Mouse (Mus musculus): ENCODE data around the gene Serpine1. TPM values are rescaled to one million over a fixed set of nuclear protein-coding genes. Genes with fewer than 3 reads are reported as not detected.

Gene Serpine1
- total and polyA plus RNA-seq, 2 experiments = 0.32 to 0.83 TPM

DNA sequence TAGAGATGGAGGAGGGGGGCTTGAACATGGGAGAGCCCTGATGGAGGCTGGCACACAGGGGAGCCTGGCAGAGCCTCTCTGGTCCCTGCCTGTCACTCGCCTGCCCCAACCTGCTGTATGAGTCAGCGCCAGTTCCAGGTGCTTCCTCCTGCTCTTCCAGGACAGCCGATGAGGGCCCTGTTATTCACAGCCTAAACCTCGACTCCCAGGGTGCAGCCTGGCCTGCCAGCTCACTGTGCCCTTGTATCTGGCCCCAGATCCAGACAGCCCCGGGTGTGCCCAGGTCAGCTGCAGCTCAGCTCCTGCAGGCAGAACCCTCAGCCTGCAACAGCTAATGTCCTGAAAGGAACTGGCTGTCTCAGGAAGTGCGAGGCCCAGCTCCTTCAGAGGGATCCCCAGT is 19.5 kb upstream of the Serpine1 start:
- Histone ChIP-seq H3K4me1 (ENCODE audit: control insufficient read depth, insufficient read depth, low read length) (peaks cover 3% of the 10 kb centered on the region; the same call in 1 of the 2 replicates), H3K36me3 (ENCODE audit: control insufficient read depth, insufficient read depth, low read length) (no peaks in the 10 kb centered on the region), H3K27ac (replicated peaks; ENCODE audit: insufficient read depth, low read depth, low read length) (no peak overlapping the region), H3K9ac (ENCODE audit: low read depth, low read length) (no peak overlapping the region), H3K79me2 (ENCODE audit: control insufficient read depth, insufficient read depth, low read length) (no peaks in the 10 kb centered on the region), H3K27me3 (ENCODE audit: control insufficient read depth, insufficient read depth, low read length) (no peaks in the 10 kb centered on the region), H3K4me3 (ENCODE audit: insufficient read depth, low read depth, low read length) (no peak overlapping the region)
- no peak for DNase-seq (ENCODE audit: extremely low read depth, low read depth, low spot score)
- TF ChIP-seq CTCF (IDR thresholded peaks at IDR 0.05; ENCODE audit: low read depth, low read length) (no peak), POLR2A (IDR thresholded peaks at IDR 0.05; ENCODE audit: extremely low read depth, insufficient read depth, low read length) (no peak)
- 80% methylated on average over 6 of the region's 6 CpGs for WGBS

DNA sequence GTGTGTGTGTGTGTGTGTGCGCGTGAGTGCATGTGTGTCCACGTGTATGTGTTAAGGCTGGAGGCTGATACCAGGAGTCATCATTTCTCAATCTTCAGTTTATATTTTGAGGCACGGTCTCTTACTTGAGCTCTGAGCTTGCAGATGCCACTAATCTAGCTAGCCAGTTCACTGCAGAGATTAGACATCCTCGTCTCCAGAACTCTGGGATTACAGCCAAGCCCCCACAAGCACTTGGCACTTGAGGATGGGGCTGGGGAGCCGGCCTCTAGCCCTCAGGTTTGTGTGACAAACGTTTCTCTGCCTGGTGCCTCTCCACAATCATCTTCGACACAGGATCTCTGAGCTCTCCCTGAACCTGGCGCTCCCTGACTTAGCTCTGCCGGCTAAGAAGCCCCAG is 18.8 kb upstream of the Serpine1 start:
- Histone ChIP-seq H3K4me3 (ENCODE audit: insufficient read depth, low read depth, low read length) (no peak overlapping the region), H3K4me1 (ENCODE audit: control insufficient read depth, insufficient read depth, low read length) (peaks cover 3% of the 10 kb centered on the region; the same call in 1 of the 2 replicates), H3K36me3 (ENCODE audit: control insufficient read depth, insufficient read depth, low read length) (no peaks in the 10 kb centered on the region), H3K27me3 (ENCODE audit: control insufficient read depth, insufficient read depth, low read length) (no peaks in the 10 kb centered on the region), H3K79me2 (ENCODE audit: control insufficient read depth, insufficient read depth, low read length) (no peaks in the 10 kb centered on the region), H3K9ac (ENCODE audit: low read depth, low read length) (no peak overlapping the region), H3K27ac (replicated peaks; ENCODE audit: insufficient read depth, low read depth, low read length) (no peak overlapping the region)
- WGBS = 82% methylated on average over 10 of the region's 10 CpGs
- no peak for TF ChIP-seq POLR2A (IDR thresholded peaks at IDR 0.05; ENCODE audit: extremely low read depth, insufficient read depth, low read length)
- TF ChIP-seq CTCF (IDR thresholded peaks at IDR 0.05; ENCODE audit: low read depth, low read length) = no peak
- no peak for DNase-seq (ENCODE audit: extremely low read depth, low read depth, low spot score)

DNA sequence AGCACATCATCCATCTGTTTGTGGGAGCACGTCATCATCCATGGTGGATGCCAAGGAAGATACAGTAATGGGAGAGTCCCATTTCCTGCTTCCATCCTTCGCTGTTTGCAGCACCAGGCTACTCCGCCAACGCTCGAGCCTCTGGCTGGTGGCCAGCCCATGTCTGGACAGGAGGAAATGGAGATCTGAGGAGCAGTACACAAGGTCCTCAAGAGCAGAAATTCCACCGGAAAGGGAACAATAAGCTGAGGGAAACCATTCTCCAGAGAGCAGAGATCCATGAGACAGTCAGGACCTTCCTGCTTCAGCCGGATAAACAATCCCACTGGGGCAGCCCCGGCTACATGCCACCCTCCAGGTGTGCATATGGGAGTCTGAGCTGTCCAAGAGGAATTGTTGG is 15.3 kb upstream of the Serpine1 start:
- no peak for TF ChIP-seq POLR2A (IDR thresholded peaks at IDR 0.05; ENCODE audit: extremely low read depth, insufficient read depth, low read length)
- no peak for TF ChIP-seq CTCF (IDR thresholded peaks at IDR 0.05; ENCODE audit: low read depth, low read length)
- Histone ChIP-seq H3K27me3 (ENCODE audit: control insufficient read depth, insufficient read depth, low read length) (no peaks in the 10 kb centered on the region), H3K27ac (replicated peaks; ENCODE audit: insufficient read depth, low read depth, low read length) (peak overlapping the region; percentile 7; the same call in 1 of the 2 replicates), H3K36me3 (ENCODE audit: control insufficient read depth, insufficient read depth, low read length) (no peaks in the 10 kb centered on the region), H3K9ac (ENCODE audit: low read depth, low read length) (no peak overlapping the region), H3K4me3 (ENCODE audit: insufficient read depth, low read depth, low read length) (no peak overlapping the region), H3K4me1 (ENCODE audit: control insufficient read depth, insufficient read depth, low read length) (no peaks in the 10 kb centered on the region; the same call in 1 of the 2 replicates), H3K79me2 (ENCODE audit: control insufficient read depth, insufficient read depth, low read length) (no peaks in the 10 kb centered on the region)
- WGBS = 77% methylated on average over 8 of the region's 8 CpGs
- DNase-seq (ENCODE audit: extremely low read depth, low read depth, low spot score) = no peak

DNA sequence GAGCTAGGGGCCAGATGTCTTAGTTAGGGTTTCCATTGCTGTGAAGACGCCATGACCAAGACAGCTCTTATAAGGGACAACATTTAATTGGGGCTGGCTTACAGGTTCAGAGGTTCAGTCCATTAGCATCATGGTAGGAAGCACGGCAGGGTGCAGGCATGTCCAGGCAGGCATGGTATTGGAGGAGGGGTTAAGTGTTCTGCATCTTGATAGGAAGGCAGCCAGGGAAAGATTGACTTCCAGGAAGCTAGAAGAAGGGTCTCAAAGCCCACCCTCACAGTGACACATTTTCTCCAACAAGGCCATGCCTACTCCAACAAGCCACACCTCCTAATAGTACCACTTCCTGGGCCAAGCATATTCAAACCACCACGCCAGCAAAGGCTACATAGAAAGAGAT is 13.7 kb upstream of the Serpine1 start:
- no peaks in the 10 kb centered on the region for H3K36me3 ChIP-seq (ENCODE audit: control insufficient read depth, insufficient read depth, low read length)
- H3K4me1 ChIP-seq (ENCODE audit: control insufficient read depth, insufficient read depth, low read length) = no peaks in the 10 kb centered on the region; the same call in 1 of the 2 replicates
- H3K79me2 ChIP-seq (ENCODE audit: control insufficient read depth, insufficient read depth, low read length) = no peaks in the 10 kb centered on the region
- H3K27me3 ChIP-seq (ENCODE audit: control insufficient read depth, insufficient read depth, low read length) = no peaks in the 10 kb centered on the region
- no peak overlapping the region for H3K27ac ChIP-seq (replicated peaks; ENCODE audit: insufficient read depth, low read depth, low read length)
- no peak for TF ChIP-seq POLR2A (IDR thresholded peaks at IDR 0.05; ENCODE audit: extremely low read depth, insufficient read depth, low read length)
- no peak for TF ChIP-seq CTCF (IDR thresholded peaks at IDR 0.05; ENCODE audit: low read depth, low read length)
- DNase-seq (ENCODE audit: extremely low read depth, low read depth, low spot score) = no peak
- WGBS = 91% methylated on average over 3 of the region's 3 CpGs
- H3K4me3 ChIP-seq (ENCODE audit: insufficient read depth, low read depth, low read length) = no peak overlapping the region
- no peak overlapping the region for H3K9ac ChIP-seq (ENCODE audit: low read depth, low read length)

DNA sequence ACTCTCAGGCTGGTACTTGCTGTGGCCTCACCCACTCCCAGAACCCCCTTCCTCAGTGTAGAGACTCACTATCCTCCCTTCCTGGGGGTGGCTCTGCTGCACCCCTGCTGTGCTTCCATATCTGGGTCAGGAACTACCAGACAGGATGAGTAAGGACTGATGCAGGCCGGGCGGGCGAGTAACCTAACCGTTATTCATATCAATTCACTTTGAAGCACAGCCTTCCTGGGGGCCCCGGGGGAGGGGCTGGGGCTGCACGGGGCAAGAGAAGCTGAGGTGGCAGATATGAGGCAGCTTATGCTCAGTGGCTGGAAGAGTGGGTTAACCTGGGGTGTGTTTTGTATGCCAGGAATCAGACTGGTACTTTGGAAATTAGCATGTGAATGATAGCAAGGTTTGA is 13.0 kb upstream of the Serpine1 start:
- Histone ChIP-seq H3K27me3 (ENCODE audit: control insufficient read depth, insufficient read depth, low read length) (no peaks in the 10 kb centered on the region), H3K9ac (ENCODE audit: low read depth, low read length) (no peak overlapping the region), H3K4me3 (ENCODE audit: insufficient read depth, low read depth, low read length) (no peak overlapping the region), H3K36me3 (ENCODE audit: control insufficient read depth, insufficient read depth, low read length) (no peaks in the 10 kb centered on the region), H3K27ac (replicated peaks; ENCODE audit: insufficient read depth, low read depth, low read length) (no peak overlapping the region), H3K79me2 (ENCODE audit: control insufficient read depth, insufficient read depth, low read length) (no peaks in the 10 kb centered on the region), H3K4me1 (ENCODE audit: control insufficient read depth, insufficient read depth, low read length) (no peaks in the 10 kb centered on the region; the same call in 1 of the 2 replicates)
- 79% methylated on average over 6 of the region's 6 CpGs for WGBS
- no peak for DNase-seq (ENCODE audit: extremely low read depth, low read depth, low spot score)
- TF ChIP-seq CTCF (IDR thresholded peaks at IDR 0.05; ENCODE audit: low read depth, low read length) = no peak
- TF ChIP-seq POLR2A (IDR thresholded peaks at IDR 0.05; ENCODE audit: extremely low read depth, insufficient read depth, low read length) = no peak

DNA sequence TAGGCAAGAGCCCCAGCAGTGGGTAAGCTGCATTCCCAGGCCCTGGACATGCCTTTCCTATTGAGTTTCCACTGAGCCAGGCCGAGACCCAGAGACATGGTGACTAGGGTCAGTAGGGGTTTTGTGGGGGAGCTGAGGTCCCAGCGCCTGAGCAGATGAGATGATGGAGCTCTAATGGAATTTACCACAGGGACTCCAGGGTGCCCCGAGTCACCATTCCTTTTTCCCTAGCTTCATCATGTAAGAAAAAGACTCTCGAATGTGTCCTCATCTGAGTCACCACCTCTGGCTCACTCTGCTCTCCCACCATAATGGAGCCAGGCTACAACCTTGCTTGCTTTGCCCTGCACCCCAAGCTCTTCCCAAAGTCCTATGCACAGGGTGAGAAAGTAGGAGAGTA is 11.0 kb upstream of the Serpine1 start:
- TF ChIP-seq CTCF (IDR thresholded peaks at IDR 0.05; ENCODE audit: low read depth, low read length) (no peak), POLR2A (IDR thresholded peaks at IDR 0.05; ENCODE audit: extremely low read depth, insufficient read depth, low read length) (no peak)
- 92% methylated on average over 4 of the region's 4 CpGs for WGBS
- Histone ChIP-seq H3K27ac (replicated peaks; ENCODE audit: insufficient read depth, low read depth, low read length) (no peak overlapping the region), H3K4me1 (ENCODE audit: control insufficient read depth, insufficient read depth, low read length) (peaks cover 5% of the 10 kb centered on the region; the same call in 1 of the 2 replicates), H3K9ac (ENCODE audit: low read depth, low read length) (no peak overlapping the region), H3K79me2 (ENCODE audit: control insufficient read depth, insufficient read depth, low read length) (no peaks in the 10 kb centered on the region), H3K36me3 (ENCODE audit: control insufficient read depth, insufficient read depth, low read length) (no peaks in the 10 kb centered on the region), H3K27me3 (ENCODE audit: control insufficient read depth, insufficient read depth, low read length) (no peaks in the 10 kb centered on the region), H3K4me3 (ENCODE audit: insufficient read depth, low read depth, low read length) (no peak overlapping the region)
- DNase-seq (ENCODE audit: extremely low read depth, low read depth, low spot score) = no peak
